Mouse (Mus musculus) myocyte (in vitro differentiated cells): ENCODE measurements around the gene Cd276.

Experiments
- MAX ChIP-seq: IDR thresholded peaks from one replicate; pipeline ENCODE4 v1.6.1; 2011; ENCODE audit warnings: low read depth, mild to moderate bottlenecking, control low read depth
- MYOG ChIP-seq, 3 experiments: IDR thresholded peaks; one replicate each; pipeline ENCODE4 v1.6.1; 2011; ENCODE audit warnings: control low read depth in 2 of 3, low read depth in 2 of 3, mild to moderate bottlenecking in 2 of 3; ENCODE audit not compliant: insufficient read length in 2 of 3, control insufficient read depth in 1 of 3, insufficient read depth in 1 of 3
- POLR2A ChIP-seq: IDR thresholded peaks from one replicate; pipeline ENCODE4 v1.6.1; 2011; ENCODE audit warnings: low read depth, mild to moderate bottlenecking, control low read depth, moderate library complexity; ENCODE audit not compliant: insufficient read length
- POLR2AphosphoS2 ChIP-seq: IDR thresholded peaks from one replicate; pipeline ENCODE4 v1.6.1; 2011; ENCODE audit warnings: low read depth, control low read depth; ENCODE audit not compliant: insufficient read length
- REST ChIP-seq: IDR thresholded peaks from one replicate; pipeline ENCODE4 v1.6.1; 2011; ENCODE audit warnings: mild to moderate bottlenecking, control low read depth, moderate library complexity; ENCODE audit not compliant: insufficient read depth, insufficient read length
- SRF ChIP-seq: IDR thresholded peaks from one replicate; pipeline ENCODE4 v1.6.1; 2011; ENCODE audit warnings: low read depth; ENCODE audit not compliant: control insufficient read depth, insufficient read length
- TCF12 ChIP-seq: IDR thresholded peaks from one replicate; pipeline ENCODE4 v1.6.1; 2011; ENCODE audit warnings: mild to moderate bottlenecking, control low read depth; ENCODE audit not compliant: poor library complexity, insufficient read depth, severe bottlenecking

DNA sequence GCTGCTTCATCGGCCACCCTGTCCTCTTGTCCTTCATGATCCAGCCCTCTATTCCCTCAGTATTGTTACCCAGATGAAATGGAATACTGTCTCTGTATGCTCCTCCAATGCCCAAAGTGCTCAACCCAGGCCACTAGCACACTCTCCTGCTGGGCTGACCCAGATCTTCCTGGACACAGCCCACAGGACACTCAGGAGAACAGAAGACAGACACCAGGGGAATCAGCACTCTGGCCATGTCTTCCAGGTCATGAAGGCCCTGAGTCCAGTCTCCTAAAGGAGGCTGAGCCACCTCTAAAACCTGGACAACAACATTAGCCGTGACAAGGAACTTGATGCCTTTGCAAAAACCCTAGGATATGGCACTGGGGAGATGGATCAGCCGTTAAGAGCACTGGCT, 38.8 kb downstream of the Cd276 start:
- TF ChIP-seq MAX (no peak), POLR2A (no peak), TCF12 (no peak), POLR2AphosphoS2 (no peak), MYOG (IDR thresholded peaks at IDR 0.05; ENCODE audit: control insufficient read depth in 1 of 3, insufficient read depth in 1 of 3, insufficient read length in 2 of 3, low read depth in 2 of 3) (no peak), SRF (no peak), REST (no peak)
